Mouse (Mus musculus) neural tube, embryonic 13.5 days (tissue): Measurements from ENCODE around the gene Ins1. TPM values are rescaled to one million over a fixed set of nuclear protein-coding genes. Genes with fewer than 3 reads are reported as not detected.

Experiments used
- ATAC-seq: fragments of 200-750 bp; cut with Nextera tagmentation; 2 replicates; pipeline ENCODE4 v1.8.0; 2017; ENCODE audit warnings: low read depth, mild to moderate bottlenecking, moderate TSS enrichment, moderate library complexity
- H3K27ac ChIP-seq: fragments of 300-500 bp; sonication (generic); replicated peaks from 2 replicates; pipeline ENCODE4 v1.5.1; 2015; ENCODE audit warnings: moderate library complexity, mild to moderate bottlenecking, inconsistent platforms
- H3K27me3 ChIP-seq: fragments of 300-500 bp; sonication (generic); 2 replicates; pipeline ENCODE4 v1.6.1; 2015; ENCODE audit warnings: mild to moderate bottlenecking, inconsistent platforms
- H3K36me3 ChIP-seq: fragments of 300-500 bp; sonication (generic); 2 replicates; pipeline ENCODE4 v1.6.1; 2015; ENCODE audit warnings: mild to moderate bottlenecking, inconsistent platforms
- H3K4me1 ChIP-seq: fragments of 300-500 bp; sonication (generic); replicated peaks from 2 replicates; pipeline ENCODE4 v1.6.1; 2015; ENCODE audit warnings: inconsistent platforms
- H3K4me2 ChIP-seq: fragments of 300-500 bp; sonication (generic); 2 replicates; pipeline ENCODE4 v1.6.1; 2015; ENCODE audit warnings: inconsistent platforms, mild to moderate bottlenecking, moderate library complexity
- H3K4me3 ChIP-seq: fragments of 300-500 bp; sonication (generic); 2 replicates; pipeline ENCODE4 v1.5.1; 2015; ENCODE audit warnings: mild to moderate bottlenecking, inconsistent platforms
- H3K9ac ChIP-seq: fragments of 300-500 bp; sonication (generic); 2 replicates; pipeline ENCODE4 v1.6.1; 2015; ENCODE audit warnings: moderate library complexity, mild to moderate bottlenecking, inconsistent platforms
- H3K9me3 ChIP-seq: fragments of 300-500 bp; sonication (generic); 2 replicates; pipeline ENCODE4 v1.6.1; 2016; ENCODE audit warnings: inconsistent platforms
- polyA plus RNA-seq: library from polyadenylated mRNA; unstranded; fragments of >200 nt; fragmentation: Nextera tagmentation; extraction: Ambion mirVana; gene quantifications from 2 replicates; pipeline ENCODE4 v1.2.1, GENCODE M21; 2015

Gene Ins1
- not detected in 2 replicates for polyA plus RNA-seq

DNA sequence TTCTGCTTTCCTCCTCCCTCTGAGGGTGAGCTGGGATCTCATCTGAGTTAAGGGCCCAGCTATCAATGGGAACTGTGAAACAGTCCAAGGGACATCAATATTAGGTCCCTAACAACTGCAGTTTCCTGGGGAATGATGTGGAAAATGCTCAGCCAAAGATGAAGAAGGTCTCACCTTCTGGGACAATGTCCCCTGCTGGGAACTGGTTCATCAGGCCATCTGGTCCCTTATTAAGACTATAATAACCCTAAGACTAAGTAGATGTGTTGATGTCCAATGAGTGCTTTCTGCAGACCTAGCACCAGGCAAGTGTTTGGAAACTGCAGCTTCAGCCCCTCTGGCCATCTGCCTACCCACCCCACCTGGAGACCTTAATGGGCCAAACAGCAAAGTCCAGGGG lies at the start of gene Ins1:
Gene Ins1 (plus strand): TSS at position 301 of the 400 bp plus-strand sequence.
- H3K4me1 ChIP-seq = no peaks in the 10 kb centered on the region
- H3K9ac ChIP-seq = no peak within 1 kb of the TSS
- ATAC-seq = no peak
- H3K9me3 ChIP-seq = no peaks in the 10 kb centered on the region
- H3K4me2 ChIP-seq = no peak within 1 kb of the TSS
- H3K36me3 ChIP-seq = no peaks in the 10 kb centered on the region
- H3K4me3 ChIP-seq = no peak within 1 kb of the TSS
- H3K27me3 ChIP-seq = no peaks in the 10 kb centered on the region
- H3K27ac ChIP-seq = no peak within 1 kb of the TSS
